Mouse (Mus musculus): Measurements from ENCODE around the gene Cdt1. TPM values are rescaled to one million over a fixed set of nuclear protein-coding genes. Genes with fewer than 3 reads are reported as not detected.
A peak's percentile ranks its signal among the peaks of the same experiment; 100 is the strongest.

Gene Cdt1
- 1 to 10 TPM; 5.0 to 7.0 TPM for total RNA-seq (2021)
- polyA plus RNA-seq (2012; rRNA removed) = 19.9 and 22.4 TPM in 2 replicates
- long read RNA-seq, transcript Cdt1-201 (10 exons, 2,189 nt) = major isoform, 7 of 9 reads
- long read RNA-seq, partial matches to known transcripts = 2 of 9 reads
- long read RNA-seq, other reads (novel, unspliced or antisense) = 0 of 9 reads

DNA sequence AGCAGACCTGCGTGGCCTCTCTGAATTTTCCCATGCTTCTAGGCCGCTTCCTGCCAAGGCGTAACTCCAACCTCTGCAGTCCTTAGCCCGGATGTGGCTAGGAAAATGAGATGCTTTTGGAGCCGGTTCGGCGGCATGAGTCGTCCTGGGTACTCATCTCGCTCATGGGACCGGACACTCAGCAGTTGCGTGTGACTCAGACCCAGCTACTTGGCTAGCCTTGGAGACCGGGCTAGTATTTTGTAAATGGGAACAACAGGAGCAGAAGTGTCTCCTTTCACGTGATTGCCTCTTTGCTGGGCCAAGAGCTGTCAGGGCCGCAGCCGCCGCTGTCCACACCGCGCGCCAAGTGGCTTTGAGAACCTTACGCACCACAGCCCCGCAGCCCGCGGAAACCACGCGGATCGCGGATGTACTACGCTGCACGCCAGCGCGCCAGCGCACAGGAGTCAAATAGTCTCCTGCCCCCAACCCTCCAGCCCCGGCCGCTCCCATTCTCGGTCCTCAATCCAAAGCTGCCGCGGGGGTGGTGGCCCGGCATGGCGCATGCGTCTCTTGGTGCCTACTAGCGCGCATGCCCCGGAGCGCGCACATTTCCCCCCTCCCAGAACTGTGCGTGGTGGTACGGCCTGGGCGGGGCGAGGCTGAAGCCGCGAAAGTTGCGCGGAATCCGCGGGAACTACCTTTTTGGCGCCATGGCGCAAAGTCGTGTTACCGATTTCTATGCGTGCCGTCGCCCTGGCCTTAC is at the start of gene Cdt1:
Gene Cdt1, plus strand, starts transcription at position 655 of the 748 bp plus-strand sequence.
- DNase-seq = peak; percentile 97

GRCm38 (mm10) chr8:122520611-122521010 is 47.2 kb upstream of the Cdt1 start:
- DNase-seq = no peak

- peak; percentile 72 for DNase-seq
Measured at GRCm38 (mm10) chr8:122522796-122523651, 44.8 kb upstream of the Cdt1 start.

DNA sequence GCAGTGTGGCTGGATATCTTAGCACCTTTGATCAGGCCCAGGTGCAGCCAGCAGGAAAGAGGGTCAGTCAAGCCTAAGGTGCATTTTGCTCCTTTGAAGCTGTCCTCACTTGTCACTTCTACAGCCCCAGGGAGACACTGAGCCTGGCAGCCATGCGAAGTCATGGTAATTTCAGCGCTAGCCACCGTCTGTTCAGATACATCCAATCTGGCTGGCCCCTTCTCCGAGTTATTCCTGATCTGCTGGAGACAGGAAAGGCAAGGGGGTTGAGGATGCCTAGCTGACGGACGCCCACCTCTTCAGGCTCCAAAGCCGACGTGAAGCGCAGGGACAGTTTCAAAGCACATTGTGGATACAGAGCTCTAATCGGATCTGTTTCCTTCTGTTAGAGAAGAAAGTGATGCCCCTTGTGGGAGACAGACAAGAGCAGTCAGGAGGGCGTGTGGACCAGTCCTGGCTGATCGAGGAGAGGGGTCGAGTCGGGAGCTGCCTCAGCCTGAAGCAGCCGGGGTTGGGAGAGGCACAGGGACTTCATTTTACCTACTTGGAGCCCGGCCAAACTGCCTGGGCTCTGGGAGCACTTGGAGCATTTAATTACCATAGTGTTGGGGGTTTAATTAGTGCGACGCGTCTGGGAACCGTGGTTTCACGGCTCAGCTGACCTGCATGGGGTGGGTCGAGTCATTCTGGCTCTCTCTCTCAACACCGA is 44.0 kb upstream of the Cdt1 start:
- no peak for DNase-seq

GRCm38 (mm10) chr8:122524506-122524905 is 43.3 kb upstream of the Cdt1 start:
- peak; percentile 32 for DNase-seq

DNA sequence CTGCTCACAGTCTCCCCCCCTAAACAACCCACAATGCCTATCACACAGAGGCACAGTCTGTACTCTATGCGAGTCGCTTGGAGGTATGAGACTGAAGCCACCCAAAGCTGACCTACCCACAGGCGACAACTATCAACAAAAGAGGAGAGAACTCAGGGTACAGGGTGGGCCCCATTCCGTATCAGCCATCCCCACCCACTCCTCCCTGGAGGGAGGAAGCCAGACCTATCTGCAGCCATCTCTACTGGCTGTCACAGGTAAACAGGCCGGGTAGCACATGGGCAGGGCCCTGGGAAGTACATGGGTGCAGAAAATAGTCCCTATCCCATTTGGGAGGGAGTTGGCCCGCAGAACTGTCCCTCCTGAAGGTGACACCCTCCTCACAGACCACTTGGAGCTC is 42.8 kb upstream of the Cdt1 start:
- DNase-seq = no peak

GRCm38 (mm10) chr8:122526084-122526483 is 41.7 kb upstream of the Cdt1 start:
- no peak for DNase-seq

GRCm38 (mm10) chr8:122526526-122527170 is 41.2 kb upstream of the Cdt1 start:
- no peak for DNase-seq

DNA sequence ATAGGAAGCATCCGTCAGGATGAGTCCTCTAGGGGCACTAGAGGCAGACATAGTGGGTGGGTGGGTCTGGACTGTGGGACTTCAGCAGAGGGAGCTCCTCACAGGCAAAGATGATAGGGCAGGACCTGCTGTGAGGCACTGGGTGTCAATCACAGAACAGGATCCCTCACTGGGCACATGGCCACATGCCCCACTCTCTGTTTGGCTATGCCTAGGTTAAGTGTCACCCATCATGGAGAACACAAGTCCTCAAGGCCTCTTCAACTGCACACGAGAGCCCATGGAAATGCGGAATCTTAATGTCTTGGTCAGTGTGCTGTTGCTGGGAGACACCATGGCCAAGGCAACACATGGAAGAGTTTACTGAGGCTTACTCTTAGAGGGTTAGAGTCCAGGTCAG is 39.9 kb upstream of the Cdt1 start:
- DNase-seq = no peak

DNA sequence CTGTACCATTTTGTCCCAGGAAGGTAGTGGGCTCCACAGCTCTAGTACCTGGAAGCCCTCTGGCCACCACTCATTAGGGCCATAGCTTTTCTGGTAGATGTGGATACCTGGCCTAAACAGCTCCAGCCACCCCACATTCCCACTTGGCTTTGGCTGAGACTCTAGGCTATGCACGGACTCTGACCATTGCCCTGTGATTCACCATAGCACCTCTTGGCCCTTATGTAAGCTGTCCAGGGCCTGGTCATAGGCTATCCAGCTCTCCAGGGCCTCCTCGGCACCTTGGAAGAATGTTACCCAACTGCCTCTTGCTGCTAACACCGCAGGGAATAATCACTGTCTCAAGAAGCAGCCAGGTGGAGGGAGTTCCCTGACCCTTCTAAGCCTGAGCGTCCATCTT is 38.7 kb upstream of the Cdt1 start:
- no peak for DNase-seq

GRCm38 (mm10) chr8:122531312-122531711 is 36.5 kb upstream of the Cdt1 start:
- DNase-seq = no peak

- DNase-seq = peak; percentile 33
Measured at GRCm38 (mm10) chr8:122537033-122537432, 30.8 kb upstream of the Cdt1 start.

GRCm38 (mm10) chr8:122537812-122538211 is 30.0 kb upstream of the Cdt1 start:
- no peak for DNase-seq

DNA sequence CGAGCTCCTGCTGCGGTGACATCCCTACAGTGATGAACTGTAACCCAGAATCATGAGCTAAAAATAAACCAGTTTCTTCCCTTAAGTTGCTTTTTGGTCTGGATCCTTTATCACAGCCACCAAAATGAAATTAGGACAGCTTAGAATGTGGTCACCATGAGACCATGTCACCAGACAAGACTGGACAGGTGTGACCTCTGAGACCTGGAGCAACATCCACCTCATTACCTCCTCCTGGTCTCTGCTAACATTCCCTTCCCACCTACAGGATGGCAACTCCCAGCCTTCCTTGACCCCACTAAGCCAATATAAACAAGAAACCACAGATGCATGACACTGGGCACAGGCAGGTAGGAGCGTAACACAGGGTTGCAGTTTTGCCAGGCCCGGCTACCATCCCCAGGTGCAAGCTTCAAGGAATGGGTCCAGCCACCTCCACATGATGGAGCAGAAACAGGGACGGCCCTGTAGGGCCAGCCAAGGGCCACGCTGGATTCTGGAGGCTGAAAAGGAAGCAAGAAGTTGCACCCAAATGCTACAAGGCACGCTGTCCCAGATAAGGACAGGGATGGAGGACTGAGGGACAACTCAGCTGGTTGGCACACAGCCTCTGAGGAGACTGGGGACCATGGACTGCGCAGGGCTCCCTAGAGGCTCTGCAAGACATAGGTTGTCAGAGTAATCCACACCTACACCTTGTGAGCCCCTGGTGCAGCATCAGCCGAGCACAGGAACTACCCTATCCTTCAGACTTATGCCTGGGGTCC is 29.3 kb upstream of the Cdt1 start:
- no peak for DNase-seq

DNA sequence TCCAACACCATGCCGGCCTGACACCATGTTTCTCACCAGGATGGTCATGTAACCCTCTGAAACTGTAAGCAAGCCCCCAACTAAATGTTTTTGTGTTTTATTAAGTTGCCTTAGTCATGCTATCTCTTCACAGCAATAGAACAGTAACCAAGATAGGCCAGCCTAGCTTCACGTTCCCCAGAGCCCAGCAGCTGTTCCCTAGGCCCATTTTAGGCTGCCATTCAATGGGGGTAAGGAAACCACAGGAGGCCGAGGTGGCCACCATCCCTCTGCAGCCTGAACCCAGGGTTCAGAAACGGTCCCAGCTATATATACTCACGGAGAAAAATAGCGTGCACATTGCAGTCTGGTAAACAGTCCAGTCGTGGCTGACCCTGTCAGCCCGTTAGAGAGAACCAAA is 23.7 kb upstream of the Cdt1 start:
- DNase-seq = no peak

GRCm38 (mm10) chr8:122546066-122546755 is 21.6 kb upstream of the Cdt1 start:
- no peak for DNase-seq

GRCm38 (mm10) chr8:122546811-122547453 is 20.9 kb upstream of the Cdt1 start:
- DNase-seq = peak; percentile 75

- no peak for DNase-seq
Measured at GRCm38 (mm10) chr8:122547815-122548214, 20.0 kb upstream of the Cdt1 start.

DNA sequence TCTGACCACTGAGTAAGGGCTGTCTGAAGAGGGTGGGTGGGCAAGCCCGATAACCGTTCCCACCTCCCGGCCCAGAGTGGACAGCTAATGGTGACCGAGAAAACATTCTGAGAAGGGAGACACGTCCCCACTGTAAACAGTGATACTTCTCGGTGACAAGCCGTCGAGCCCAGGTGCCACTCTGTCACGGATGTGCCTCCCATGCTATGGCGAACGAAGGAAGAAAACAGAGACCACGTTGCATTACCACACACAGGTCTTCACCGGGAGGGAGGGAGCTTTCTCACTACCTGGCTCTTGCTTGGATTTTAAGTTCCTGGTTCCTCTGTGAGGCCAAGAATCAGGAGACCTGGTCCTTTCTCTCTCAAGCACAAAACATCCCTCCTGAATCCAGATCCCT is 19.5 kb upstream of the Cdt1 start:
- DNase-seq = no peak

Data from adrenal gland, adult 2 months (tissue).